Mouse (Mus musculus) lung, embryonic 15.5 days (tissue): Measurements from ENCODE around the gene Prima1. TPM values are rescaled to one million over a fixed set of nuclear protein-coding genes. Genes with fewer than 3 reads are reported as not detected.

ENCODE experiments used
- ATAC-seq: fragments of 200-750 bp; cut with Nextera tagmentation; 2 replicates; pipeline ENCODE4 v1.8.0; 2017; ENCODE audit warnings: moderate number of reproducible peaks, borderline replicate concordance; ENCODE audit not compliant: low FRiP score, low TSS enrichment; ENCODE audit errors: extremely low read depth
- H3K27ac ChIP-seq: fragments of 300-500 bp; sonication (generic); 2 replicates; pipeline ENCODE4 v1.5.1; 2015; ENCODE audit warnings: moderate library complexity, mild to moderate bottlenecking, inconsistent platforms
- H3K27me3 ChIP-seq: fragments of 300-500 bp; sonication (generic); 2 replicates; pipeline ENCODE4 v1.6.1; 2015; ENCODE audit warnings: inconsistent platforms
- H3K36me3 ChIP-seq: fragments of 300-500 bp; sonication (generic); 2 replicates; pipeline ENCODE4 v1.6.1; 2015; ENCODE audit warnings: inconsistent platforms
- H3K4me1 ChIP-seq: fragments of 300-500 bp; sonication (generic); 2 replicates; pipeline ENCODE4 v1.6.1; 2015; ENCODE audit warnings: inconsistent platforms
- H3K4me2 ChIP-seq: fragments of 300-500 bp; sonication (generic); 2 replicates; pipeline ENCODE4 v1.6.1; 2015; ENCODE audit warnings: inconsistent platforms, mild to moderate bottlenecking, moderate library complexity
- H3K4me3 ChIP-seq: fragments of 300-500 bp; sonication (generic); 2 replicates; pipeline ENCODE4 v1.5.1; 2015; ENCODE audit warnings: mild to moderate bottlenecking, inconsistent platforms
- H3K9ac ChIP-seq: fragments of 300-500 bp; sonication (generic); 2 replicates; pipeline ENCODE4 v1.6.1; 2015; ENCODE audit warnings: inconsistent platforms
- H3K9me3 ChIP-seq: fragments of 300-500 bp; sonication (generic); 2 replicates; pipeline ENCODE4 v1.6.1; 2016; ENCODE audit warnings: inconsistent platforms
- WGBS: fragments of 180-500 bp; shearing (Covaris S2); methylation state at CpG from one replicate; pipeline ENCODE4 v1.1.7; 2015; 5-methylcytosine and 5-hydroxymethylcytosine counted together
- polyA plus RNA-seq: library from polyadenylated mRNA; unstranded; fragments of >200 nt; fragmentation: Nextera tagmentation; extraction: Ambion mirVana; gene quantifications from 2 replicates; pipeline ENCODE4 v1.2.1, GENCODE M21; 2015

The Prima1 gene
- polyA plus RNA-seq, 1 experiment from 2014 or later, result 0.34 TPM

DNA sequence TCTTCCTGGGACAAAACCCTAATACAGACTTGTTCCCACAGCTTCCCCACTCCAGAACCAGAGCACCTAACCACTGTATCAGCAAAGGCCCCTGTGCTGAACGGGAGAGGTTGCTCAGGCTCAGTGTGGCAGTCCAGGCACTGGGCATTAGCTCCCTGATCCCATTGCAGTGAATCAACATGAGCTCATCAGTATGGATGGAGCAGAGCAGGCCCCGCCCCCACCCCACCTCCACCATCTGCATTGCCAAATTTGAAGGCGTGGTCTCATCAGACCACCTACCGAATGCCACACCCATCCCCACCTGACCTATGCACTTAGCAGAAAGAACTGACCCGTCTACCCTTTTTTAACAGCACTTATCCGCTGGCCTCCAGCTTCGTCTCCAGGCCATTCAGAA, 58.9 kb downstream of the Prima1 start:
- Histone ChIP-seq H3K9me3 (no peaks in the 10 kb centered on the region), H3K27ac (no peak overlapping the region), H3K36me3 (no peaks in the 10 kb centered on the region), H3K4me1 (no peaks in the 10 kb centered on the region), H3K9ac (no peak overlapping the region), H3K27me3 (no peaks in the 10 kb centered on the region), H3K4me2 (no peak overlapping the region), H3K4me3 (no peak overlapping the region)
- no peak for ATAC-seq
- 19% methylated on average over 7 of the region's 7 CpGs for WGBS

DNA sequence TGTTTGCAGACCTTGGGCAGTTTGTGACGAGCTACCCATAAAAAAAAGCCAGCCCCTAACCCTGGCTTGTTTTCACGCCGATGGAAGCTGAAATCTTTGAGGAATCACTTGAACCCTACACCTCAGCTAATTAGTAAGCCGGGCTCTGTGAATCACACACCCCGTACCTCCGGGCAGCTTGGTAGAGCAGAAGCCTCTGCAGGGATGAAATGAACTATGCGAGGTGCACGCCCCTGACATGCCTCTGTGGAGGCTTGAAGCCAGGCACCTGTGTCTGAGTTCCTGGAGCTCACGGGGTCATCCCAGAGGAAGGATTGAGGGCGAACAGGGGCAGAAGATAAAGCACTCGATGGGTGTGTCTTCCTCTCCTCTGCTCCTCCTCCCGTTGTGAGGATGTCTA, 73.1 kb downstream of the Prima1 start:
- 49% methylated on average over 12 of the region's 12 CpGs for WGBS
- no peak for ATAC-seq
- no peaks in the 10 kb centered on the region for H3K9me3 ChIP-seq
- H3K36me3 ChIP-seq, result no peaks in the 10 kb centered on the region
- H3K4me2 ChIP-seq, result no peak overlapping the region
- no peaks in the 10 kb centered on the region for H3K27me3 ChIP-seq
- H3K9ac ChIP-seq, result no peak overlapping the region
- H3K4me3 ChIP-seq, result no peak overlapping the region
- no peaks in the 10 kb centered on the region for H3K4me1 ChIP-seq
- H3K27ac ChIP-seq, result no peak overlapping the region

DNA sequence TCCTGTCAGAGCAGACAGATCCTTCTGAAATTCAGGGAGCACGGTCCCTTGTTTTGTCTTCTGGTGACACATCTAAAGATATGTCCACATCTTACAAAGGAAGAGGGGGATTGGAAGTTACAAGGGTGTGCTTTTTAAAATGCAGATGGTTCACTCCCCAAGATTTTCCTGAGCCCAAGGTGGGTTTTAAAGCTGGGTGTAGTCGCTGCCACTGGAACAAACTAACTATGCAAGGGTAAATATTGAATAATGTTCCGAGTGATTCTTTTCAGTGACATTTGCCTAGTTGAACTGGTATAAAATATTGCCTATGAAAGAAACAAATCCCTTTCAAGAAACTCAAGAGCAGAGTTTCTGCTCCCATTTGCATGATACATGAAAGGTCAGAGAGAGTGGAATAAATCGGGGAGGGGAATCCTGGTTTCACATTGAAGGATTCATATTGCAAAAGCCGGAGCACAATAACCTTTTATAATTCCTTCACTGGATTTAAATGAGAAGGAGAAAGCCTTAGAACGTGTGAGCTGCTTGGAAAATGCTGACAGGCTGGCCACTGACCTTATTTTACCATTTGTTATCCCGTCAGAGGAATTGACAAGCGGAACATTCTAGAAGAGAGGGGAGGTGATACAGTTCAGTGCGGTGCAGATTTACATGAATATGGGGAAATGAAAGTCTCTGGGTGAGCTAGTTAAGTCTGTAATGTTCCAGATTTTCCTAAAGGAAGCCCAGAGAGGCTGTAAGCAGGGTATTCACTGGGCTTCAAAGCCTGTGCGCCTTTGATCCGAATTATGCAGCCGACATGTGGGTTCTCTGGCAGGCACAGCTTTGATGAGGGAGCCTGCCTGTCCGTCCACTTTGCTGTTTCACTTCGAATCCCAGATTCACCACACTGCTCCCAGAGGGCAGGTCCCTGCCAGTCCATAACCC, 77.6 kb downstream of the Prima1 start:
- 60% methylated on average over 14 of the region's 14 CpGs for WGBS
- Histone ChIP-seq H3K4me2 (no peak overlapping the region), H3K4me1 (no peaks in the 10 kb centered on the region), H3K9ac (no peak overlapping the region), H3K9me3 (no peaks in the 10 kb centered on the region), H3K27me3 (no peaks in the 10 kb centered on the region), H3K27ac (no peak overlapping the region), H3K4me3 (no peak overlapping the region), H3K36me3 (no peaks in the 10 kb centered on the region)
- no peak for ATAC-seq

DNA sequence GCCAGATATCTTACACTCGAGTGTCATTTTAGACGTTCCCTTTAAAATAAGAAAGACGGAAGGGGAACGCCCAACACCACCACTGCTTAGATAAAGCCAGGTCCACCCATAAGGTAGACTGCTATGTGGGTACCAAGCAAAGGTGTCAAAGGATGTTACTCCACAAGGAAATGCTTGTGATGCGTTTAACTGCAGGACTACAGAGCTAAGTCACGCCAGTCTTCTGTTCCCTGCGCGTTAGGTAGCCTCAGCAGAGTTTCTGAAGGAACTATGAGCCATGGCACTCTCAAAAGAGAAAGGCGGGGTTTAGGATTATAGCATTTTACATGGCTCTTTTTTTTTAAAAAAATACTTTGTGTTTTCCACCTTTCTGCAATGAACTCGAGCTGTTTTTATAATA, 78.4 kb downstream of the Prima1 start:
- Histone ChIP-seq H3K4me1 (no peaks in the 10 kb centered on the region), H3K27ac (no peak overlapping the region), H3K9me3 (no peaks in the 10 kb centered on the region), H3K36me3 (no peaks in the 10 kb centered on the region), H3K4me3 (no peak overlapping the region), H3K27me3 (no peaks in the 10 kb centered on the region), H3K4me2 (no peak overlapping the region), H3K9ac (no peak overlapping the region)
- 77% methylated on average over 10 of the region's 10 CpGs for WGBS
- ATAC-seq, result no peak

DNA sequence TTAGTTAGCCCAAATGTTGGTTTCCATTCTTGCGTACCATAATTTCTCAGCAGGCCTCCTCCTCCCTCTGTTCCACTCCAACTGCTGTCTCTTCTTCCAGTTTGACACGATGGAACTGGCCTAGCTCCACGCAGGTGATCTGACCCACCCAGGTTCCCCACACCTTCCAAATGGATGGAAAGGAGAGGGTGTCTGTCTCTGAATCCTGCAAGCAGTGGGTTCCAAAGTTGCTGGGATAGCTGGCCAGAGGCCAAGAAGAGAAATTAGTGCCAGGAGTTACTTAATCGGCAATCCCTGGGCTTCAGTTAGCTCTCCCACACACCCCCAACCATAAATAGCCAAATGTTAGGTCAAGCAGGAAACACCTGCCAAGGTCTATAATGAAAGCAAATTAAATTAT, 81.2 kb downstream of the Prima1 start:
- Histone ChIP-seq H3K4me3 (no peak overlapping the region), H3K27me3 (no peaks in the 10 kb centered on the region), H3K9ac (no peak overlapping the region), H3K27ac (no peak overlapping the region), H3K9me3 (no peaks in the 10 kb centered on the region), H3K36me3 (no peaks in the 10 kb centered on the region), H3K4me1 (no peaks in the 10 kb centered on the region), H3K4me2 (no peak overlapping the region)
- WGBS, result 72% methylated on average over 4 of the region's 4 CpGs
- no peak for ATAC-seq

DNA sequence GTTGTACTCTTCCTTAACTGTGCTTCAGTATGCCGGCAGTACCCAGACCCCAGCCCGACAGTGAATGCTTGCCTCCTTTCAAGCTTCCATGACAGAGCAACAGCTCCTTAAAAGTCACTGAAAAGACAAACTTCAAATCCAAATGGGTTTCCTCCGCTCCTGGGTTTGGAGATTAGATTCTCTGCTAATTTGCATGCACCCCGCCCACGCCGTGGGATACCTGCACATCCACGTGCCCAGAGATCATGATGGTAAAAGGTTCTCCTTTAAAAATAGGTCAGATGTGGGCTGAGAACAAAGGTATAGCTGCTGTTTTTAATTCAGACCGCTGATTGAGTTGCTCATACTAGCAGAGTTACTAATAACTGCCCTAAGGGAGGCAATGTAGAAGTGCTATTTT, 82.9 kb downstream of the Prima1 start:
- Histone ChIP-seq H3K27ac (no peak overlapping the region), H3K36me3 (no peaks in the 10 kb centered on the region), H3K9ac (no peak overlapping the region), H3K4me3 (no peak overlapping the region), H3K9me3 (no peaks in the 10 kb centered on the region), H3K4me1 (no peaks in the 10 kb centered on the region), H3K4me2 (no peak overlapping the region), H3K27me3 (no peaks in the 10 kb centered on the region)
- ATAC-seq, result no peak
- WGBS, result 61% methylated on average over 8 of the region's 8 CpGs

DNA sequence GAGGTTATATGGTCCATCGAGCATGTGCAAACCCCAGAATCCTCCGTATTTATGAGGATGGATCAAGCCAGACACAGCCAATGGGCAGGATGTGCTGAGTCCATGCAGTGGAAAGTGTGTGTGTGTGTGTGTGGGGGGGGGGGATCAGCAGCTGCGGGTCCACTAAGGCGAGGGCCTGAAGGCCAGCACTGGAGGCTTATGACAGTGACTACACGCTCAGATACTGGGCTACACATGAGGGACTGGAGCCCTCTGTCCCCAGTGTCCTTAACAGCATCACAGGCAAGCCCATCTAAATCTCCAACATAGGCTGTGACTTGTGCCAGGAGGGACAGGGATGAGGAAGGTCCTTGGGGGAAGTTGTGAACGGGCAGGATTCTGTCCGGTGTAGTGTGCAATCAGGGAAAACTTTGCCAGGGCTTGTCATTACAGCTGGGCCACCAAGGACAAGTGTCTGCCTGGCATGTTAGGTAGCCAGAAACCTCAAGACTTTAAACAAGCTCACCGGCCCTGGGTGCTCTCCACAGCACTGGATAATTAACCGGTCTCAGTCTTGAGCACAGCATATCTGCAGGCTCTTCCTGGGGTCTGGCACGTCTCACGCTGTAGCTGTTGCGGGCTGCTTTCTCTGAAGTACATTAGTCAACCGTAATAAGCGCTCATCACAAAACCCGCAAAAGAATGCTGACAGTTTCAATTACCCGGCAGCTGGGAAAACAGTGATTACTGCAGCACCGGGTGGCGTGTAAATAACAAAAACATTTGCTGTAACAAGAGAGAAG, 84.6 kb downstream of the Prima1 start:
- Histone ChIP-seq H3K27ac (no peak overlapping the region), H3K9ac (no peak overlapping the region), H3K4me3 (no peak overlapping the region), H3K27me3 (no peaks in the 10 kb centered on the region), H3K9me3 (no peaks in the 10 kb centered on the region), H3K4me2 (no peak overlapping the region), H3K4me1 (no peaks in the 10 kb centered on the region), H3K36me3 (no peaks in the 10 kb centered on the region)
- WGBS, result 64% methylated on average over 18 of the region's 18 CpGs
- ATAC-seq, result no peak

DNA sequence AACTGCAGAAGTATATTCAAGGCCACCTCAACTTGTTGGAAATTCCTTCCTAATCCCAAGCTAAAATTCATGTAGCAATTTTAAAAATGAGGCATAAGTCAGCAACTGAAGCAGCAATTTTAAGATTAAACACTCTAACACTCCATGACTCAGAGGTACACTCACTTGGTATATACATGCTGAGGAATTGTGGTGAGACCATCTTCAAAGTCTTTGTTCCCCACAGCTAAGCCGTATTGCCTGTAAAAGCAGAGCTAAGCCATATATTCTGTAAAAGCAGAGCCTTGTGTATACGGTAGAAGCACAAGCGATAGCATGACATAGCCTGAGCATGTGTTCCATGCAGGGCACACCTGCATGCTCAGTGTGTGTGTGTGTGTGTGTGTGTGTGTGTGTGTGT, 86.5 kb downstream of the Prima1 start:
- no peak for ATAC-seq
- Histone ChIP-seq H3K4me2 (no peak overlapping the region), H3K27ac (no peak overlapping the region), H3K9me3 (no peaks in the 10 kb centered on the region), H3K27me3 (no peaks in the 10 kb centered on the region), H3K4me3 (no peak overlapping the region), H3K4me1 (no peaks in the 10 kb centered on the region), H3K36me3 (no peaks in the 10 kb centered on the region), H3K9ac (no peak overlapping the region)
- 51% methylated on average over 3 of the region's 3 CpGs for WGBS

DNA sequence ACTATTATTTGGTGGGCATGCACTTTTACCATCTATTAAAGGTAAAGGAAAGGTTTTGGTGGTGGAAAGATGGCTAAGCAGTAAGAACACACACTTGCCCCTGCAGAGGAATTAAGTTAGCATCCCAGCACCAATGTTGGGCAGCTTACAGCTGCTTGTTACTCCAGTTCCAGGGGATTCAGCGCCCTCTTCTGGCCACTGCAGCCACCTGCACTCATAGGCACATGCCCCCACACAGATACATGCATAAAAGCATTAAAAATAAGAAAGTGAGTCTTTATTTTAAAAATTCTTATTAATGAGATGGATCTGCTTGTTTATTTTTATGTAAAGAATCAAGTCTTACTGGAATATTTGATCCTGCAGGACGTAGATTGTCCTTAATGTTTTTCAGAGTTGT, 87.0 kb downstream of the Prima1 start:
- no peak overlapping the region for H3K27ac ChIP-seq
- WGBS, result 51% methylated on average over 2 of the region's 2 CpGs
- H3K4me2 ChIP-seq, result no peak overlapping the region
- no peak for ATAC-seq
- H3K36me3 ChIP-seq, result no peaks in the 10 kb centered on the region
- H3K4me1 ChIP-seq, result no peaks in the 10 kb centered on the region
- no peaks in the 10 kb centered on the region for H3K27me3 ChIP-seq
- H3K4me3 ChIP-seq, result no peak overlapping the region
- no peaks in the 10 kb centered on the region for H3K9me3 ChIP-seq
- no peak overlapping the region for H3K9ac ChIP-seq

DNA sequence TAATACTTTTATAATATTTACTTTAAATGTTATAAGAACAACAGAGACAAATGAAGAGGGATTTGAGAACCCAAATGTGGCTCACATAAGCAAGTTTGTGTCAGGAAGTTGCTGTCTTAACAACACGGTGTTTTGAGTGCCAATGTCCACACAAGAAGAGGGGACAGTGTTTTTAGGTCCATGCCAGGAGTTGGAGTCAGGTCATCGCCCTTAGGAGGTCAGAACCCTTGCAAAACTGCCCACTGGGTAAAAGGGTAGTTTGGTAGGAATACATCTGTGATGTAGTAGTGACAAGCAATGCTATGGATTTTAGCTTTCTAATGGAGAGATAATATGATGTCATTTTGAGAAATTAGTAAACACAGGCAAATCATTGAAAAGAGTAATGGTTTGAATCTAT, 91.7 kb downstream of the Prima1 start:
- no peak overlapping the region for H3K9ac ChIP-seq

More for the DNA sequence above, 91.7 kb downstream of the Prima1 start:
- Histone ChIP-seq H3K4me1 (no peaks in the 10 kb centered on the region), H3K4me2 (no peak overlapping the region), H3K9me3 (no peaks in the 10 kb centered on the region), H3K4me3 (no peak overlapping the region), H3K36me3 (no peaks in the 10 kb centered on the region), H3K27me3 (no peaks in the 10 kb centered on the region), H3K27ac (no peak overlapping the region)
- WGBS, result 53% methylated on average over 2 of the region's 2 CpGs
- ATAC-seq, result no peak
